Mouse (Mus musculus) liver, embryonic 14.5 days (tissue): ENCODE measurements around the gene Cda. TPM values are rescaled to one million over a fixed set of nuclear protein-coding genes. Genes with fewer than 3 reads are reported as not detected.

ENCODE experiments used
- ATAC-seq: fragments of 200-750 bp; cut with Nextera tagmentation; 2 replicates; pipeline ENCODE4 v1.8.0; 2017; ENCODE audit warnings: moderate number of reproducible peaks, mild to moderate bottlenecking, moderate library complexity; ENCODE audit not compliant: insufficient read depth
- DNase-seq, 3 experiments: peaks; one replicate each; pipeline ENCODE4 v3.0.0-alpha.2; 2012 to 2013; ENCODE audit warnings: low read depth in 3 of 3, low spot score in 3 of 3
- H3K27ac ChIP-seq: fragments of 300-500 bp; sonication (generic); 2 replicates; pipeline ENCODE4 v1.5.1; 2014; ENCODE audit warnings: moderate library complexity, mild to moderate bottlenecking, control low read depth, inconsistent platforms
- H3K27me3 ChIP-seq: fragments of 300-500 bp; sonication (generic); 2 replicates; pipeline ENCODE4 v1.6.1; 2014; ENCODE audit warnings: mild to moderate bottlenecking, low read length, moderate library complexity; ENCODE audit not compliant: control insufficient read depth, insufficient read depth
- H3K36me3 ChIP-seq: fragments of 300-500 bp; sonication (generic); replicated peaks from 2 replicates; pipeline ENCODE4 v1.6.1; 2014; ENCODE audit warnings: low read depth; ENCODE audit not compliant: control insufficient read depth, insufficient read depth
- H3K4me1 ChIP-seq, 2 experiments: fragments of 200-500 bp in 1 of 2; fragments of 300-500 bp in 1 of 2; sonication (generic) in 1 of 2; replicated peaks; 2 replicates each; pipeline ENCODE4 v1.6.1; 2012 to 2014; ENCODE audit warnings: antibody characterized with exemption in 1 of 2, inconsistent platforms in 1 of 2, low read length in 1 of 2; ENCODE audit not compliant: control insufficient read depth in 2 of 2, insufficient read depth in 2 of 2
- H3K4me2 ChIP-seq: fragments of 300-500 bp; sonication (generic); 2 replicates; pipeline ENCODE4 v1.6.1; 2014; ENCODE audit warnings: low read depth, mild to moderate bottlenecking, control low read depth, moderate library complexity
- H3K4me3 ChIP-seq, 2 experiments: fragments of 200-500 bp in 1 of 2; fragments of 300-500 bp in 1 of 2; sonication (generic) in 1 of 2; 2 replicates each; pipeline ENCODE4 v1.5.1; 2012 to 2014; ENCODE audit warnings: low read depth in 2 of 2, low read length in 2 of 2, mild to moderate bottlenecking in 2 of 2, control low read depth in 1 of 2, inconsistent platforms in 1 of 2, moderate library complexity in 1 of 2; ENCODE audit not compliant: insufficient read depth in 1 of 2
- H3K9ac ChIP-seq: fragments of 300-500 bp; sonication (generic); replicated peaks from 2 replicates; pipeline ENCODE4 v1.6.1; 2014; ENCODE audit warnings: mild to moderate bottlenecking, control low read depth, moderate library complexity
- H3K9me3 ChIP-seq: fragments of 300-500 bp; sonication (generic); 2 replicates; pipeline ENCODE4 v1.6.1; 2016; ENCODE audit warnings: low read length, mixed read lengths; ENCODE audit not compliant: control insufficient read depth
- CTCF ChIP-seq: IDR thresholded peaks from 2 replicates; pipeline ENCODE4 v1.5.1; 2016; ENCODE audit warnings: antibody characterized with exemption, low read depth, control low read depth
- EP300 ChIP-seq: IDR thresholded peaks from 2 replicates; pipeline ENCODE4 v1.6.1; 2016; ENCODE audit warnings: antibody characterized with exemption, low read depth
- WGBS: fragments of 180-500 bp; shearing (Covaris S2); extraction: QIAGEN DNeasy Blood & Tissue Kit; methylation state at CpG from one replicate; pipeline ENCODE4 v1.1.7; 2014; ENCODE audit not compliant: insufficient replicate concordance; 5-methylcytosine and 5-hydroxymethylcytosine counted together
- polyA plus RNA-seq, 2 experiments: library from polyadenylated mRNA; depleted of rRNA in 1 of 2; stranded (reverse) in 1 of 2; unstranded in 1 of 2; fragments of >200 nt; fragmentation: Nextera tagmentation in 1 of 2; extraction: Ambion mirVana in 1 of 2; gene quantifications; 2 replicates each; pipeline versions ENCODE4 v1.2.1 to v1.2.3; 2012 to 2014

The Cda gene
- polyA plus RNA-seq, 2 experiments, result 2.6 to 3.7 TPM

- no peaks in the 10 kb centered on the region for H3K9me3 ChIP-seq
These were observed 55.7 kb downstream of the Cda start for GRCm38 (mm10) chr4:138312105-138312504.

GRCm38 (mm10) chr4:138311595-138311994, 56.2 kb downstream of the Cda start:
- no peak overlapping the region for H3K9ac ChIP-seq
- no peaks in the 10 kb centered on the region for H3K4me1 ChIP-seq
- DNase-seq (no peak), ATAC-seq (peak; percentile 21; the same call in 1 of the 2 replicates)
- peak; percentile 95 for TF ChIP-seq CTCF
- no peak for TF ChIP-seq EP300
- H3K27me3 ChIP-seq, result no peaks in the 10 kb centered on the region
- no peak overlapping the region for H3K4me2 ChIP-seq
- H3K4me3 ChIP-seq, result no peak overlapping the region
- no peak overlapping the region for H3K27ac ChIP-seq
- H3K36me3 ChIP-seq, result peaks cover 39% of the 10 kb centered on the region
- no peaks in the 10 kb centered on the region for H3K9me3 ChIP-seq
- WGBS, result 62% methylated on average over 8 of the region's 8 CpGs

More at GRCm38 (mm10) chr4:138312105-138312504, 55.7 kb downstream of the Cda start:
- TF ChIP-seq CTCF (no peak), EP300 (no peak)
- Histone ChIP-seq H3K36me3 (peaks cover 38% of the 10 kb centered on the region), H3K4me1 (no peaks in the 10 kb centered on the region), H3K4me3 (no peak overlapping the region), H3K9ac (no peak overlapping the region), H3K27me3 (no peaks in the 10 kb centered on the region), H3K4me2 (no peak overlapping the region), H3K27ac (no peak overlapping the region)
- DNase-seq (no peak), ATAC-seq (no peak)
- WGBS, result 83% methylated on average over 3 of the region's 3 CpGs

- TF ChIP-seq CTCF (no peak), EP300 (no peak)
- no peaks in the 10 kb centered on the region for H3K27me3 ChIP-seq
- ATAC-seq (no peak), DNase-seq (no peak)
- H3K9ac ChIP-seq, result no peak overlapping the region
- 91% methylated on average over 19 of the region's 19 CpGs for WGBS
- H3K4me2 ChIP-seq, result no peak overlapping the region
- peaks cover 40% of the 10 kb centered on the region for H3K36me3 ChIP-seq
- no peak overlapping the region for H3K4me3 ChIP-seq
- no peaks in the 10 kb centered on the region for H3K9me3 ChIP-seq
- no peak overlapping the region for H3K27ac ChIP-seq
- H3K4me1 ChIP-seq, result peaks cover 4 to 6% of the 10 kb centered on the region in 2 experiments
These were observed 57.4 kb downstream of the Cda start for GRCm38 (mm10) chr4:138310311-138310910.

- Histone ChIP-seq H3K9ac (no peak overlapping the region), H3K4me2 (no peak overlapping the region), H3K27me3 (no peaks in the 10 kb centered on the region), H3K4me3 (no peak overlapping the region), H3K36me3 (peaks cover 34% of the 10 kb centered on the region), H3K9me3 (no peaks in the 10 kb centered on the region), H3K27ac (no peak overlapping the region), H3K4me1 (peaks cover 4 to 17% of the 10 kb centered on the region in 2 experiments)
- WGBS, result 79% methylated on average over 12 of the region's 12 CpGs
- no peak for TF ChIP-seq CTCF
- TF ChIP-seq EP300, result no peak
- ATAC-seq (no peak), DNase-seq (no peak)
These were observed 60.1 kb downstream of the Cda start for GRCm38 (mm10) chr4:138307739-138308138.

- no peak for TF ChIP-seq CTCF
- no peak for TF ChIP-seq EP300
- DNase-seq, result no peak
These were observed 60.8 kb downstream of the Cda start for GRCm38 (mm10) chr4:138307025-138307424.

More at GRCm38 (mm10) chr4:138307025-138307424, 60.8 kb downstream of the Cda start:
- no peak overlapping the region for H3K27ac ChIP-seq
- no peak overlapping the region for H3K4me2 ChIP-seq
- WGBS, result 82% methylated on average over 3 of the region's 3 CpGs
- ATAC-seq, result no peak
- H3K9me3 ChIP-seq, result no peaks in the 10 kb centered on the region
- no peak overlapping the region for H3K4me3 ChIP-seq
- peaks cover 4 to 17% of the 10 kb centered on the region in 2 experiments for H3K4me1 ChIP-seq
- H3K9ac ChIP-seq, result no peak overlapping the region
- H3K27me3 ChIP-seq, result no peaks in the 10 kb centered on the region
- H3K36me3 ChIP-seq, result peaks cover 31% of the 10 kb centered on the region
